Mouse (Mus musculus) CD4-positive, CD25-positive, alpha-beta regulatory T cell, adult 9 weeks (primary cell): ENCODE data around the gene Il13. TPM values are rescaled to one million over a fixed set of nuclear protein-coding genes. Genes with fewer than 3 reads are reported as not detected.

ENCODE experiments used
- polyA plus RNA-seq: library from polyadenylated mRNA; unstranded; fragments of 100-300 nt; shearing (Covaris generic); gene quantifications from one replicate; pipeline ENCODE4 v1.2.1, GENCODE M21; 2017

Gene Il13
- polyA plus RNA-seq: not detected

DNA sequence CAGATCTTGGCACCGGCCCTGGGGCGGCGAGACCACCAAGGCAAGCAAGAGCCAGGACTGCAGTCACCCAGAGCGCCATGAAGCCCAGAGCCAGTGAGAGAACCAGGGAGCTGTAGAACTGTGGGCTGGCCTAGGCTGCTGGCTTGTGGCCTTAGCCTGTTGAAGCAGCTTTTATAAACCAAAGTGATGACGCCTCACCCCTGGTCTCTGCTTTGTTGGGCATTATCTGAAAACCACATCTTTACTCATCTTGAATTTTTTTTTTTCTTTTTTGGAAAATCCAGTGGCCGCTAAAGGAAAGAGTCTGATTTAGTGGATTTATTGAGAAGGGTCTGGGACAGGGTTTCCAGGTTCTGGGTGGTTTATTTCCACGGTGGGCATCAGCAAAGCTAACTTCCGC is at the start of gene Il13:
Il13 (minus strand) TSS at position 147 of the 400 bp plus-strand sequence.

DNA sequence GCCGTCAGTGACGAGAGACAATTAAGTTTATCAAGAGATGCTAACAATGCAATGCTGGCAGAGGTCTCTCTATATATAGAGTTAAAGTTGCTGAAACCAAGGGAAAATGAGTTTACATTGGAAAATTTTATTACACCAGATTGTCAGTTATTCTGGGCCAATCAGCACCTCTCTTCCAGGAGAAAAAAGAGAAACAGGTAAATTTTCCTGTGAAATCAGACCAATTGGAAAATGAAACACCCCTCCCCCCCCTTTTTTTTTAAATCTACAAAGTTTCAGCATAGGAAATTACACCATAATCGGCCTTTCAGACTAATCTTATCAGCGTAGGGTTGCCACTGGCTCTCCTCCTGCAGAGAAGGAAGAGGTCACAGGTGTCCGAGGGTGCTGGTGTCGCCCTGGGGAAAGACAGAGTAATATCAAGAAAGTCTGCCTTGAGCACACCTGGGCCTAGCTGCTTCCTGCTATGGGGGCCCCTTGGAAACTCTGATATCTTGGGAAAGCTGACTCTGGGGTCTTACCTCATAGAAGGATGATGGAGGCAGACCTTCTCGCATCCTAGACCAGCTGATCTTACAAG is 15.8 kb downstream of the Il13 start, which contains the start of gene Il4:
Il4 (minus strand) TSS at position 51 of the 580 bp plus-strand sequence.

Other genes with a start within 250 kb of the Il13 start
- gene Leap2, start 211.5 kb downstream of the Il13 start, polyA plus RNA-seq: not detected
- gene Uqcrq, start 203.9 kb downstream of the Il13 start, polyA plus RNA-seq: 367 TPM
- gene Gdf9, start 203.7 kb downstream of the Il13 start, polyA plus RNA-seq: 0.61 TPM
- gene Gm10447, start 177.6 kb downstream of the Il13 start, polyA plus RNA-seq: not detected
- not detected for gene Shroom1, start 177.5 kb downstream of the Il13 start, polyA plus RNA-seq
- not detected for gene Gm9837, start 164.2 kb downstream of the Il13 start, polyA plus RNA-seq
- gene Gm9945, start 154.5 kb downstream of the Il13 start, polyA plus RNA-seq: not detected
- gene Sowaha, start 154.4 kb downstream of the Il13 start, polyA plus RNA-seq: not detected
- 0.62 TPM for gene Sept8, start 115.4 kb downstream of the Il13 start, polyA plus RNA-seq
- 10.8 TPM for gene Kif3a, start 67.3 kb downstream of the Il13 start, polyA plus RNA-seq
- 7.0 TPM for gene Il4, start 16.0 kb downstream of the Il13 start, polyA plus RNA-seq
- 57.4 TPM for gene Rad50, start 72.6 kb upstream of the Il13 start, polyA plus RNA-seq
- gene Il5, start 86.1 kb upstream of the Il13 start, polyA plus RNA-seq: not detected
- 436 TPM for gene Irf1, start 135.3 kb upstream of the Il13 start, polyA plus RNA-seq
- 3.4 TPM for gene Gm17334, start 138.5 kb upstream of the Il13 start, polyA plus RNA-seq
- gene Gm12216, start 224.6 kb upstream of the Il13 start, polyA plus RNA-seq: 36.8 TPM